Mouse (Mus musculus): ENCODE results near the gene Sf3a3. TPM values are rescaled to one million over a fixed set of nuclear protein-coding genes. Genes with fewer than 3 reads are reported as not detected.

The Sf3a3 gene
- total RNA-seq, 1 experiment = 117 TPM

- DNase-seq (ENCODE audit: low read depth, low spot score) = no peak
- H3K27ac ChIP-seq (ENCODE audit: insufficient read depth, low read depth, low read length, poor library complexity, severe bottlenecking) = no peak overlapping the region
- in situ Hi-C loops (cut with MboI; ENCODE audit: low sequenced_read_pairs in 2 of 2, unreplicated experiment in 2 of 2) = no loop called here
Measured at GRCm38 (mm10) chr4:124781361-124781760, 66.8 kb downstream of the Sf3a3 start.

More at GRCm38 (mm10) chr4:124781361-124781760, 66.8 kb downstream of the Sf3a3 start:
- no peaks in the 10 kb centered on the region for H3K4me1 ChIP-seq (ENCODE audit: control insufficient read depth in 2 of 2, insufficient read depth in 2 of 2, low read length in 2 of 2, poor library complexity in 1 of 2)
- peaks cover 16% of the 10 kb centered on the region for H3K36me3 ChIP-seq (ENCODE audit: control insufficient read depth, insufficient read depth, low read length, poor library complexity, severe bottlenecking)
- TF ChIP-seq ZNF384 (IDR thresholded peaks at IDR 0.05; ENCODE audit: low read depth, low read length) (no peak), MAFK (IDR thresholded peaks at IDR 0.05; ENCODE audit: insufficient read depth, low read depth, low read length) (no peak), HCFC1 (IDR thresholded peaks at IDR 0.05; ENCODE audit: borderline replicate concordance, insufficient read depth, low read length) (no peak), ZC3H11A (IDR thresholded peaks at IDR 0.05; ENCODE audit: borderline replicate concordance, low read depth, low read length) (no peak), CHD2 (IDR thresholded peaks at IDR 0.05; ENCODE audit: low read depth, low read length) (no peak)
- H3K4me3 ChIP-seq (ENCODE audit: insufficient read depth in 1 of 2, low read depth in 1 of 2, low read length in 2 of 2, poor library complexity in 1 of 2, severe bottlenecking in 1 of 2) = no peak overlapping the region
- no peak overlapping the region for H3K9ac ChIP-seq (ENCODE audit: insufficient read depth, low read depth, low read length, poor library complexity, severe bottlenecking)
- H3K9me3 ChIP-seq (ENCODE audit: control insufficient read depth, insufficient read depth, low read depth, low read length) = no peaks in the 10 kb centered on the region

Other genes with a start within 250 kb of the Sf3a3 start
- gene 3100002H09Rik, start 104.0 kb upstream of the Sf3a3 start, total RNA-seq (2012; rRNA removed) = not detected in 2 replicates
- gene Pou3f1, start 58.0 kb upstream of the Sf3a3 start, total RNA-seq (2012; rRNA removed) = 6.2 and 9.5 TPM in 2 replicates
- gene Utp11, start 21.2 kb upstream of the Sf3a3 start, total RNA-seq (2012; rRNA removed) = 29.2 and 39.7 TPM in 2 replicates
- gene Fhl3, start 14.1 kb upstream of the Sf3a3 start, total RNA-seq (2012; rRNA removed) = 7.5 and 13.7 TPM in 2 replicates
- 12.6 and 14.0 TPM in 2 replicates for gene Inpp5b, start 27.1 kb downstream of the Sf3a3 start, total RNA-seq (2012; rRNA removed)
- 10.1 and 15.4 TPM in 2 replicates for gene Mtf1, start 87.3 kb downstream of the Sf3a3 start, total RNA-seq (2012; rRNA removed)
- 82.7 and 85.3 TPM in 2 replicates for gene Yrdc, start 135.9 kb downstream of the Sf3a3 start, total RNA-seq (2012; rRNA removed)
- 21.4 and 25.8 TPM in 2 replicates for gene 1110065P20Rik, start 136.4 kb downstream of the Sf3a3 start, total RNA-seq (2012; rRNA removed)
- 5.4 and 10.5 TPM in 2 replicates for gene Maneal, start 147.4 kb downstream of the Sf3a3 start, total RNA-seq (2012; rRNA removed)
- 0.54 and 0.95 TPM in 2 replicates for gene Epha10, start 166.1 kb downstream of the Sf3a3 start, total RNA-seq (2012; rRNA removed)
- 23.8 and 32.6 TPM in 2 replicates for gene 9930104L06Rik, start 222.3 kb downstream of the Sf3a3 start, total RNA-seq (2012; rRNA removed)
- gene Cdca8, start 224.5 kb downstream of the Sf3a3 start, total RNA-seq (2012; rRNA removed) = 83.5 and 96.1 TPM in 2 replicates

All from ES-E14 (cell line).